8 mouse cellular contexts compared by ENCODE assay signal in the genomic region with DNA sequence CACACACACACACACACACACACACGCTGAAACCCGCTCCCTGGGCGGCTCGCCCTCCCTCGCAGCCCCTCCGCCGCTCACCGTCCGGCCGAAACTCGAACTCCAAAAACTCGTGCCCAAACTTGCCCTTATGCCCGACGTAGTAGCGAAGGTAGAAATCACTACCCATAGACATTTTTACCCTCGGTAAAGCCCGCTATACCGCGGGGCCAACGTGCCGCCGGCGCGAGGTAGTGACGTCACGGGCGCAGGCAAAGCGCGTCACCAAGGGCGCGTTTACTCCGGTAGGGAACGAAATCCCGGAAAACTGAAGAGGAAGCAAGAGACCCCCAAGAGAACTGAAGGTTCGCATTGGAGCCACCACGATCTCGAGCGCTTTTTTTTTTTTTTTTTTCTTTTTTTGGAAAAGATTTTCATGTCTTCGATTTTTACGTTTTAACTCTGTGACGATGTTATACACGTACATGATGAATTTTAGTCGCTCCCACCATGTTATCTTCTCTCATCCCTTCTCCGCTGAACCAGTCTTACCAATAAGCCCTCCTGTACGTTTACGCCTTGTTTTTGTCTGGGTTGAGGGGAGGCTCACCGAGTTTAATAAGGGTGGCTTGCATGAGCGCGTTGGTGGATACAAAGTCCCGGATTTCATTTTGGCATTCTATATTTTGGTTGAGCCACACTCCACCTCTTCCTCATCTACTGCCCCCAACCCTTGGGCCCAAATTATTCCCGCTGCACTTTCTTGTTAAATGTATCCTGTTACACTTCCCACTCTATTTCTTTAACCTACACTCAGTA. TPM values are rescaled to one million over a fixed set of nuclear protein-coding genes. Genes with fewer than 3 reads are reported as not detected.
DNase-seq lines count a peak whose midpoint lies in the region; ATAC-seq and TF ChIP-seq lines count a peak whose summit lies in the region.

A gene (minus strand): TSS at position 254 of the 798 bp plus-strand sequence.

- peak within 1 kb of the TSS; percentile 60 for H3K4me3 ChIP-seq in lung, embryonic 14.5 days (ENCODE audit: low read depth, low read length)

- peak within 1 kb of the TSS; percentile 44; the same call in 1 of the 2 replicates for H3K27ac ChIP-seq in lung, embryonic 14.5 days (ENCODE audit: low read depth)

- peak; percentile 90 for DNase-seq in MN1 (ENCODE audit: low spot score)
- DNase-seq in cerebellum, adult 8-10 months = peak; percentile 86
- peak; percentile 85 for DNase-seq in forelimb bud, embryonic 11.5 days (ENCODE audit: low read depth, low spot score)
- peak; percentile 60 to 83 for DNase-seq in layer of hippocampus, adult 8-10 months (ENCODE audit: low spot score in 2 of 2)
- DNase-seq in lung, embryonic 14.5 days = peak; percentile 94
- peak; percentile 87 for DNase-seq in testis, postnatal 14 days (ENCODE audit: low spot score)

- ATAC-seq in hematopoietic stem cell, adult 5-6 weeks (replicated peaks in 1 of 2; ENCODE audit: insufficient read depth in 1 of 2, low FRiP score in 2 of 2, low TSS enrichment in 1 of 2, low read depth in 1 of 2, poor library complexity in 2 of 2, severe bottlenecking in 2 of 2) = peak; percentile 67 to 79
- peak; percentile 89 for ATAC-seq in lung, embryonic 14.5 days (ENCODE audit: insufficient read depth)
- peak; percentile 58; the same call in 1 of the 2 replicates for ATAC-seq in neutrophil, adult 5-6 weeks (ENCODE audit: extremely low read depth, insufficient number of reproducible peaks, low FRiP score, poor library complexity, severe bottlenecking)

- H3K4me1 ChIP-seq in lung, embryonic 14.5 days (ENCODE audit: insufficient read depth) = 0 out of 2 replicates have a peak, but pooled peaks cover 3% of the 10 kb centered on the region

- H3K4me2 ChIP-seq in lung, embryonic 14.5 days = peak within 1 kb of the TSS; percentile 61

- H3K27me3 ChIP-seq in lung, embryonic 14.5 days (ENCODE audit: insufficient read depth, low read length) = no peaks in the 10 kb centered on the region

- under 1% methylated on average over 51 of the region's 51 CpGs for WGBS in lung, embryonic 14.5 days

- peaks cover 2% of the 10 kb centered on the region; the same call in 1 of the 2 replicates for H3K36me3 ChIP-seq in lung, embryonic 14.5 days (ENCODE audit: insufficient read depth)

- TF ChIP-seq CTCF in lung, embryonic 14.5 days (IDR thresholded peaks at IDR 0.05; ENCODE audit: low read depth) = no peak

- peak within 1 kb of the TSS; percentile 69 for H3K9ac ChIP-seq in lung, embryonic 14.5 days

- H3K9me3 ChIP-seq in lung, embryonic 14.5 days (ENCODE audit: low read depth, low read length) = no peaks in the 10 kb centered on the region

RNA-seq across cellular contexts. Expression of the gene that starts here (rescaled TPM):
- 23.7 and 47.0 TPM in 2 replicates for total RNA-seq in hematopoietic stem cell, adult 5-6 weeks (2017)
- 10 to 100 TPM in 3 of 4 experiments, 1 to 10 TPM in 1; 8.9 to 13.8 (median 11.5) TPM for total RNA-seq in layer of hippocampus, adult 8-10 months (2022)
- polyA plus RNA-seq in lung, embryonic 14.5 days (2014; fragmentation: Nextera tagmentation; extraction: Ambion mirVana) = 57.0 and 68.2 TPM in 2 replicates
- 9.1 and 21.5 TPM in 2 replicates for total RNA-seq in neutrophil, adult 5-6 weeks (2017)

Comparison
In these comparisons a context has a peak if more than half of its experiments do, and no peak if none do; other contexts are left out.
1. Peak in every context shown above with its lines: DNase-seq, ATAC-seq, H3K4me3 ChIP-seq and H3K27ac ChIP-seq.